Mouse (Mus musculus): Measurements from ENCODE around the gene Frmd4b.

- no peak for TF ChIP-seq MAFK (IDR thresholded peaks at IDR 0.05; ENCODE audit: insufficient replicate concordance, low read length)
- TF ChIP-seq CTCF (conservative IDR thresholded peaks at IDR 0.05 in 1 of 2, IDR thresholded peaks at IDR 0.05 in 1 of 2; ENCODE audit: low read depth in 2 of 2, low read length in 2 of 2) = no peak
- no peak for TF ChIP-seq USF1 (IDR thresholded peaks at IDR 0.05; ENCODE audit: low read depth, low read length)
- no peak for TF ChIP-seq KAT2A (IDR thresholded peaks at IDR 0.05; ENCODE audit: insufficient replicate concordance, low read length)
- TF ChIP-seq RAD21 (IDR thresholded peaks at IDR 0.05; ENCODE audit: low read depth, low read length) = no peak
- no peak for TF ChIP-seq ZC3H11A (IDR thresholded peaks at IDR 0.05; ENCODE audit: low read depth, low read length)
- TF ChIP-seq JUN (IDR thresholded peaks at IDR 0.05; ENCODE audit: insufficient read depth, low read depth, low read length) = no peak
- TF ChIP-seq POLR2A (IDR thresholded peaks at IDR 0.05; ENCODE audit: low read depth, low read length) = no peak
- TF ChIP-seq GABPA (IDR thresholded peaks at IDR 0.05; ENCODE audit: insufficient replicate concordance, low read depth, low read length) = no peak
These were observed 203.9 kb downstream of the Frmd4b start for GRCm38 (mm10) chr6:97413453-97413852.

Data from CH12.LX (cell line).